Mouse (Mus musculus) limb, embryonic 11.5 days (tissue): ENCODE measurements at regions not wholly inside any gene's neighbourhood (a gene's known extent, or its start where the extent isn't known, plus 50 kb on each side); places are given as distances from the start of the nearest gene placed in this dataset.

Experiments used
- ATAC-seq: fragments of 200-750 bp; cut with Nextera tagmentation; 2 replicates; pipeline ENCODE4 v1.8.0; 2017; ENCODE audit warnings: low read depth; ENCODE audit not compliant: insufficient number of reproducible peaks, low FRiP score, low TSS enrichment
- DNase-seq: peaks from one replicate; pipeline ENCODE4 v3.0.0-alpha.2; 2015; ENCODE audit warnings: low spot score
- H3K27ac ChIP-seq: fragments of 300-500 bp; sonication (generic); replicated peaks from 2 replicates; pipeline ENCODE4 v1.5.1; 2014; ENCODE audit warnings: low read depth, mild to moderate bottlenecking, low read length
- H3K27me3 ChIP-seq: fragments of 300-500 bp; sonication (generic); 2 replicates; pipeline ENCODE4 v1.6.1; 2014; ENCODE audit warnings: mild to moderate bottlenecking, low read length, mixed read lengths; ENCODE audit not compliant: control insufficient read depth, insufficient read depth
- H3K36me3 ChIP-seq: fragments of 300-500 bp; sonication (generic); 2 replicates; pipeline ENCODE4 v1.6.1; 2014; ENCODE audit warnings: mild to moderate bottlenecking, low read length, moderate library complexity, mixed read lengths; ENCODE audit not compliant: control insufficient read depth, insufficient read depth
- H3K4me1 ChIP-seq: fragments of 300-500 bp; sonication (generic); 2 replicates; pipeline ENCODE4 v1.6.1; 2014; ENCODE audit warnings: low read length, mixed read lengths; ENCODE audit not compliant: control insufficient read depth, insufficient read depth
- H3K4me2 ChIP-seq: fragments of 300-500 bp; sonication (generic); 2 replicates; pipeline ENCODE4 v1.6.1; 2014; ENCODE audit warnings: low read depth, mild to moderate bottlenecking, moderate library complexity; ENCODE audit not compliant: severe bottlenecking
- H3K4me3 ChIP-seq: fragments of 300-500 bp; sonication (generic); 2 replicates; pipeline ENCODE4 v1.5.1; 2014; ENCODE audit warnings: low read depth, low read length
- H3K9ac ChIP-seq: fragments of 300-500 bp; sonication (generic); 2 replicates; pipeline ENCODE4 v1.6.1; 2014; ENCODE audit warnings: mild to moderate bottlenecking, low read length
- H3K9me3 ChIP-seq: fragments of 300-500 bp; sonication (generic); 2 replicates; pipeline ENCODE4 v1.6.1; 2016; ENCODE audit warnings: low read length; ENCODE audit not compliant: control insufficient read depth
- WGBS: fragments of 180-500 bp; shearing (Covaris S2); extraction: QIAGEN DNeasy Blood & Tissue Kit; methylation state at CpG from one replicate; pipeline ENCODE4 v1.1.7; 2014; 5-methylcytosine and 5-hydroxymethylcytosine counted together

DNA sequence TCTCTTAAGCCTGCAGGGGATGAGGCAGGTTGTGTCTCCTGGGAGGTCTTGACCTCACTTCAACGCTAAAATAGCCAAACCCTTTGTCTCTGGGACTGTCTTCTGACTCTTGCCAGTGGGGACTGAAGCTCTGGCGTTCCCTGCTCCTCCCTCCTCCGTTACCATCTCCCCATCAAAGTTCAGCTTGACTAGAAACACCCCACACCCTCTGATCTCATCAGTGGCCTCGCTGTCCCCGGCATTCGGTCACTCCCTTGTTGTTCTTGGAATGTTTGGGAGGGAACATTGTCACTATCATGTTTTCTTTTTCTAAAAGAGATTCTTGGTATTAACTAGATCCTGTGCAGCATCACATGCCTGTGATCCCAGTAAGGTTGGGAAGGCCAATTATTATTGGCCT is 54.6 kb upstream of the Slc35c1 start:
- WGBS = 48% methylated on average over 6 of the region's 6 CpGs
- DNase-seq = no peak
- no peaks in the 10 kb centered on the region for H3K4me1 ChIP-seq
- no peaks in the 10 kb centered on the region for H3K9me3 ChIP-seq
- no peaks in the 10 kb centered on the region for H3K27me3 ChIP-seq
- H3K9ac ChIP-seq = no peak overlapping the region
- H3K4me2 ChIP-seq = no peak overlapping the region
- ATAC-seq = no peak
- H3K4me3 ChIP-seq = no peak overlapping the region
- H3K36me3 ChIP-seq = no peaks in the 10 kb centered on the region
- H3K27ac ChIP-seq = no peak overlapping the region

DNA sequence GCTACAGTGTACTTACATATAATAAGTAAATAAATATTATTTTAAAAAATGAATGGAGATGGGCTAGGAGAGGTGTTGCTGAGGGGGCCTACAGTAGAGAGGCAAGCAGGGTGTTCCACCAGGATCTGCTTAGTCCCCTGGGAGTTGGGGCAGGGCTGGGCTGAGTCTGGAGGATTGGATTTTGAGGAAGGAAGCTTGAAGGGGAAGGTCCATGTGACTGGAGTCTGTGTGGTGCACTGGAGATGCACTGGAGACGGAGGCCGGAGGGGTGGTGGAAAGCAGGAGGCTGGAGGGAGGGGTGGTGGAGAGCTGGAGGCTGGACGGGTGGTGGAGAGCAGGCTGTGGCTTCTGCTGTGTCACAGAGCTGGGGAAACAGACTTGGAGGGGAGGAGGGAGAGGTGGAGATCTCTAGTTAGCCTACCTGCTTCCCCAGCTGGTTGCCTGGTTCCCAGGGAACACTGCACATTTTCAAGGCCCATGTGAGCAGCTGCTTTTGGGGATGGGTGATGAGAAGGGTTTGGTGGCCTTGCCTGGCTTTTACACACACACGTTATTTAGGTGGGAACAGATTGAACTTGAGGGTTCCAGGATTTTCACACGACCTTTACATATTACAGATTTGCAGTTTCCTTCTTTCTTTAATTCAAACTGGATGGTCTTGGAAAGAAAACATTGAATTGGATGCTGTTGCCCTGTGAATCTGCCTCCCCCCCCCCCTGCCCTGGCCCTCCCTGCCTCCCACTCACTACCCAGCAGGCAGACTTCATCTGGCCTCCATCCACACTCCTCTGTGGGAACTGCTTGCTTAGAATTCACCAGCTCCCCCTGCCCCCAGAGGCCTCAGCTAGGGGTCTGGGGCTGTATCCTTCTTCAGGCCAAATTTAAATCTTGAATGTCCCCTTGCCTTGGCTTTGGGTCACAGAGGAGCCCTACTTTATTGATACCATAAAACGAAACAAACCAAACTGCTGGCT is 51.7 kb upstream of the Slc35c1 start:
- Histone ChIP-seq H3K4me2 (no peak overlapping the region), H3K9me3 (no peaks in the 10 kb centered on the region), H3K36me3 (no peaks in the 10 kb centered on the region), H3K9ac (no peak overlapping the region), H3K4me3 (no peak overlapping the region), H3K4me1 (no peaks in the 10 kb centered on the region), H3K27me3 (no peaks in the 10 kb centered on the region), H3K27ac (no peak overlapping the region)
- ATAC-seq (no peak), DNase-seq (no peak)
- WGBS = 70% methylated on average over 6 of the region's 6 CpGs
